In the genomic region with DNA sequence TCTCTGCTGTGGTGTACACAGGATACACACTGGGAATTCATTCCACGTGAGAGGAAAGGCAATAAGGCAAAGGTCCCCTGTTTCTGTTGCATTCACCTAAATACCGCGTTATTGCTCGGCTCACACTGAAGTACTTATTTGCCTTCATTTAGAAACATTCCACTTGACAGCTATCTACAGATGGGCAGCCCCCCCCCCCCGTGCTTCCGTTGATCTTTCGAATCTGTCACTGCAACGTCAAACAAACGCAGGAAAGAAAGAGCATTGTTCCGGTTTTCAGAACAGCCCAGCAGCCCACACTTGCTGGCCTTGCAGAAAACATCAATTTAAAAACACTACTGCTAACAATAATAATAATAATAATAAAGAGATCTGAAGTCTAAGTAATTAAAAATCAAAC, we compare ENCODE assay signal across 8 mouse cellular contexts. TPM values are rescaled to one million over a fixed set of nuclear protein-coding genes. Genes with fewer than 3 reads are reported as not detected.
A peak's percentile ranks its signal among the peaks of the same experiment; 100 is the strongest.
DNase-seq lines count a peak whose midpoint lies in the region; ATAC-seq and TF ChIP-seq lines count a peak whose summit lies in the region.

No protein-coding gene starts in this region.

- peak overlapping the region; percentile 56 for H3K4me3 ChIP-seq in left cerebral cortex, adult 2 months
- peak overlapping the region; percentile 78 for H3K4me3 ChIP-seq in embryonic facial prominence, embryonic 14.5 days (ENCODE audit: low read depth, low read length)
- H3K4me3 ChIP-seq in limb, embryonic 10.5 days = peak overlapping the region; percentile 25; the same call in 1 of the 2 replicates

- H3K4me2 ChIP-seq in embryonic facial prominence, embryonic 14.5 days (ENCODE audit: low read depth, low read length) = peak overlapping the region; percentile 85

- no peaks in the 10 kb centered on the region for H3K36me3 ChIP-seq in embryonic facial prominence, embryonic 14.5 days (ENCODE audit: control insufficient read depth, insufficient read depth, low read length)
- H3K36me3 ChIP-seq in limb, embryonic 10.5 days = no peaks in the 10 kb centered on the region

- no peaks in the 10 kb centered on the region for H3K9me3 ChIP-seq in embryonic facial prominence, embryonic 14.5 days (ENCODE audit: control insufficient read depth, low read length)
- H3K9me3 ChIP-seq in limb, embryonic 10.5 days (replicated peaks) = no peaks in the 10 kb centered on the region

- no peaks in the 10 kb centered on the region for H3K27me3 ChIP-seq in embryonic facial prominence, embryonic 14.5 days (replicated peaks; ENCODE audit: control insufficient read depth, insufficient read depth, low read length)
- peaks cover 21% of the 10 kb centered on the region; the same call in 1 of the 2 replicates for H3K27me3 ChIP-seq in limb, embryonic 10.5 days (ENCODE audit: low read depth, poor library complexity, severe bottlenecking)

- H3K9ac ChIP-seq in embryonic facial prominence, embryonic 14.5 days (ENCODE audit: low read depth, low read length) = peak overlapping the region; percentile 45

- ATAC-seq in embryonic facial prominence, embryonic 14.5 days (ENCODE audit: low read depth) = no peak

- intact Hi-C loops in left cerebral cortex, adult 2 months (cut with DNase I) = loop anchor here (5.0 to 10.0 kb wide), 5 partner anchors 98 to 798 kb away; no protein-coding TSS in a partner anchor
- intact Hi-C loops in left cerebral cortex, postnatal 25 days (cut with DNase I) = loop anchor here (2.0 to 5.0 kb wide), 5 partner anchors 73 to 783 kb away; no protein-coding TSS in a partner anchor

- no peak for TF ChIP-seq CTCF in left cerebral cortex, adult 2 months (IDR thresholded peaks at IDR 0.05)

- peaks cover 14% of the 10 kb centered on the region; the same call in 1 of the 2 replicates for H3K4me1 ChIP-seq in embryonic facial prominence, embryonic 14.5 days (ENCODE audit: control insufficient read depth, insufficient read depth, low read length)
- H3K4me1 ChIP-seq in limb, embryonic 10.5 days = peaks cover 29% of the 10 kb centered on the region

- no peak for DNase-seq in left cerebral cortex, adult 2 months (ENCODE audit: extremely low spot score in 1 of 2, low spot score in 2 of 2)
- no peak for DNase-seq in left cerebral cortex, postnatal 25 days (ENCODE audit: low spot score in 2 of 2)
- DNase-seq in embryonic facial prominence, embryonic 14.5 days (ENCODE audit: low spot score) = peak; percentile 10
- DNase-seq in limb, embryonic 10.5 days (ENCODE audit: low spot score) = no peak
- DNase-seq in naive thymus-derived CD4-positive, alpha-beta T cell, adult 2 months (ENCODE audit: low read depth) = peak; percentile 72
- no peak for DNase-seq in ovary, postnatal 36 days (ENCODE audit: low spot score)
- no peak for DNase-seq in frontal cortex, postnatal 36 days (ENCODE audit: low spot score in 2 of 2)
- DNase-seq in frontal cortex, postnatal 14 days (ENCODE audit: low spot score in 2 of 2) = no peak

- WGBS in embryonic facial prominence, embryonic 14.5 days = 9% methylated on average over 10 of the region's 10 CpGs
- WGBS in limb, embryonic 10.5 days = 53% methylated on average over 10 of the region's 10 CpGs

- H3K27ac ChIP-seq in left cerebral cortex, adult 2 months = peak overlapping the region; percentile 28
- H3K27ac ChIP-seq in embryonic facial prominence, embryonic 14.5 days (replicated peaks; ENCODE audit: low read depth, low read length) = peak overlapping the region; percentile 91; the same call in 1 of the 2 replicates
- H3K27ac ChIP-seq in limb, embryonic 10.5 days = no peak overlapping the region

RNA-seq across cellular contexts. Expression of gene Kctd12, which starts 2.6 kb away (rescaled TPM):
- total RNA-seq in left cerebral cortex, adult 2 months (2021) = 10 to 100 TPM; 44.8 to 54.3 TPM
- total RNA-seq in left cerebral cortex, postnatal 25 days (2021) = 10 to 100 TPM; 50.2 to 54.0 TPM
- polyA plus RNA-seq in embryonic facial prominence, embryonic 14.5 days (2014; fragmentation: Nextera tagmentation; extraction: Ambion mirVana) = 69.7 and 74.4 TPM in 2 replicates
- 5.3 and 8.2 TPM in 2 replicates for polyA plus RNA-seq in limb, embryonic 10.5 days (2016; fragmentation: Nextera tagmentation; extraction: Ambion mirVana)

Comparison
In these comparisons a context has a peak if more than half of its experiments do, and no peak if none do; other contexts are left out.
1. DNase-seq: peak in embryonic facial prominence, embryonic 14.5 days (single experiment) and naive thymus-derived CD4-positive, alpha-beta T cell, adult 2 months (single experiment); none in left cerebral cortex, adult 2 months (0 of 2), left cerebral cortex, postnatal 25 days (0 of 2), limb, embryonic 10.5 days (single experiment), ovary, postnatal 36 days (single experiment), frontal cortex, postnatal 36 days (0 of 2) and frontal cortex, postnatal 14 days (0 of 2).
2. H3K4me3 ChIP-seq: peak in every context shown above with its lines; median percentile 78 in embryonic facial prominence, embryonic 14.5 days; 56 in left cerebral cortex, adult 2 months; 25 in limb, embryonic 10.5 days.